Mouse (Mus musculus): ENCODE data around the gene Abhd2. TPM values are rescaled to one million over a fixed set of nuclear protein-coding genes. Genes with fewer than 3 reads are reported as not detected.

Gene Abhd2
- polyA plus RNA-seq, 1 experiment from 2014 or later: 13.9 TPM

DNA sequence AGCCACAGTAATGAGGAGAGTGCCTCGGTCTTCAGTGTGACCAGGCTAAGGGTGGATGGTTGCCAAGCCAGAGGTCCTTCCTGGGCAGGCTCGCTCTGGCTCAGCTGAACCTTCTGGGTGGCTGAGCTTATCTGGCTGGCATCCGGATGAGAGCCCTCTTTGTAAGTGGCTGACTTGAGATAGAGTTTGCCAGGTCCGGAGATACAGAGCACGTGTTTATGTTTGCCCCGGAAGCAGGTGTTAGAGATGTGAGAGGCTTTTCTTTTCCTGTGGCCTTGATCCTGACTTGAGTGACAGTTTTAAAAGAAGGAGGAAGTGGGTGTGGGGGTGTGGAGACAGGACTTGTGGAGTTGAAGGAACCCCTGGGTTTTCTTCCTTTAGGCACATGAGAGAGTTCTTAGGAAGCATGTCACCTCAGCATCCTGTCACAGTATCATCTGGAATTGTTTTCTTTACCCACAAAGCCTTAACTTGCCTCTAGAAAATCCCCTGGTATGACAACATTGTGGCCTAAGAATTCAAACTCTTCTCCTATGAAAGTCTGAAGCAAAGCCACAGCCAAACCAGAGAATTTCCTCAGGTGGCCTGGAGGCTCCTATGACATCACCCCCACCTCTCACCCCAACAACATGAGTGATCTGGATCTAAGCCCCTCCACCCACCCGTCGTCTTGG lies 90.5 kb downstream of the Abhd2 start:
- no peak for ATAC-seq (ENCODE audit: insufficient number of reproducible peaks, insufficient read depth, low FRiP score, low TSS enrichment, low read depth)
- H3K4me2 ChIP-seq: no peak overlapping the region
- no peak overlapping the region for H3K9ac ChIP-seq
- no peaks in the 10 kb centered on the region for H3K27me3 ChIP-seq
- H3K36me3 ChIP-seq: peaks cover 41% of the 10 kb centered on the region
- 0 out of 2 replicates have a peak, but pooled peaks cover 3% of the 10 kb centered on the region for H3K4me1 ChIP-seq
- H3K9me3 ChIP-seq: no peaks in the 10 kb centered on the region
- H3K27ac ChIP-seq: peak overlapping the region; percentile 33; the same call in 1 of the 2 replicates
- no peak overlapping the region for H3K4me3 ChIP-seq
- WGBS: 67% methylated on average over 8 of the region's 8 CpGs

DNA sequence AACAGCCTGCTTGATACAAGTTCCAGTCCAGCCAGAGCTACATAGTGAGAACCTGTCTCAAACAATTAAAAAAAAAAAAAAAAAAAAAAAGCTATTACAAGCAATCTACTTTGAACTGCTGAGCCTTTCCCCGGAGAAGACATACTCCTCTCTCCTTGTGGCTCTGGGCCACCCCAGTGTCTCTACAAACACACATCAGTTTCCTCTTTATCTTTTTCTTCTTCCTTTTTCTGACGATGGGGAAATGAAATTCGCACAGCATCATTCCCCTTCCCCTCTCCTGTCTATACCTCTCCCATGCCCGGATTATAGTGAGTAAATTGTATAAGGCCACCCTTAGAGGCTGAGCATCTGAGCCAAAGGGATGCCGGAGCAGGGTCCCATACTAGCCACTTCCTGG lies 95.7 kb downstream of the Abhd2 start:
- WGBS: 86% methylated on average over 5 of the region's 5 CpGs
- no peaks in the 10 kb centered on the region for H3K4me1 ChIP-seq
- H3K9ac ChIP-seq: no peak overlapping the region
- H3K9me3 ChIP-seq: no peaks in the 10 kb centered on the region
- H3K27ac ChIP-seq: no peak overlapping the region
- H3K4me3 ChIP-seq: no peak overlapping the region
- ATAC-seq (ENCODE audit: insufficient number of reproducible peaks, insufficient read depth, low FRiP score, low TSS enrichment, low read depth): no peak
- H3K27me3 ChIP-seq: no peaks in the 10 kb centered on the region
- peaks cover 11% of the 10 kb centered on the region for H3K36me3 ChIP-seq
- H3K4me2 ChIP-seq: no peak overlapping the region

DNA sequence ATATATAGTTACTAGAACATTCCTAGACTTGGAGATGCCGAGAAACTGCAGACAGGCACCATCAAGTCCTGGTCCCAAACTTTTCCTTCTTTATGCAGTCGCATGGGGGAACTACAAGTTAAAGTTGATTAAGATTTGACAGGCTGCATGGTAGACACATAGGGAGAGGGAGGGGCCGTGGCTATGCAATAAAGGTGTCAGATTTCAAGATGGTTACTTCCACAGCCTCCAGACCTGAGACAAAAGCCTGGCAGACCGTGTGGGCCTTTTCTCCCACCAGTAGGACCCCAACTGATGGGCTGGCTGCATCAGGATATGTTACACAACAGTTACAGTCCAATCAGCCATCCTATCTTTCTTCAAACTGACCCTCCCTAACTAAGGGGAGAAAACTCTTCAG lies 96.4 kb downstream of the Abhd2 start:
- no peak overlapping the region for H3K4me3 ChIP-seq
- ATAC-seq (ENCODE audit: insufficient number of reproducible peaks, insufficient read depth, low FRiP score, low TSS enrichment, low read depth): no peak
- H3K4me2 ChIP-seq: no peak overlapping the region
- no peak overlapping the region for H3K9ac ChIP-seq
- peaks cover 7% of the 10 kb centered on the region; the same call in 1 of the 2 replicates for H3K36me3 ChIP-seq
- no peaks in the 10 kb centered on the region for H3K27me3 ChIP-seq
- H3K27ac ChIP-seq: no peak overlapping the region
- H3K9me3 ChIP-seq: no peaks in the 10 kb centered on the region
- H3K4me1 ChIP-seq: no peaks in the 10 kb centered on the region
- WGBS: 37% methylated on average over 4 of the region's 4 CpGs

DNA sequence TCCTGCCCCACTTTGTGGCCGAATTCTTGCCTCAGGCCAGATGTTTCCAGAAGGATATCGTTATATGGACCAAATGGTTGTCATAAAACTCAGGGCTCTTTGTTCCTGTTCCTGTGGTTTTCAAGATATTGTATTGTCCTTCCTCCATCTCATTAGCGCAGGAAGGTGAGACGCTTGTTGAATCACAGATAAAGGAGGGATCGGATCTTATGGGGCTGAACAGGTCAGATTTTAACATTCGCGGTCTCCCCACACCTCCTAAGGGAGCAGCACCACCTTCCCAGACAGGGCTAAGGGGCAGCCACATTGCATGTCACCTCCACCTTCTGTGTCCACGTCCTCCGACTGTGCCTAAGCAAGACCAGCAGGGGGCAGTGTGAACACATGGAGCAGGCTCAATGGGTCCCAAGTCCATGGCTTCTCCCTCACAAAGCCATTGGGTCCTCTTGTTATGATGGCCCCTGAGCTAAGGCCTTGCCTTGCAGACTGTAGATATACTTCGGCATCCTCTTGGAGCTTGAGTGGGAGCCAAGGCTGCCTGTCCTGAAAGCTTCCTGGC lies 98.4 kb downstream of the Abhd2 start:
- 41% methylated on average over 10 of the region's 10 CpGs for WGBS
- H3K36me3 ChIP-seq: no peaks in the 10 kb centered on the region
- H3K27me3 ChIP-seq: no peaks in the 10 kb centered on the region
- no peak overlapping the region for H3K9ac ChIP-seq
- H3K27ac ChIP-seq: no peak overlapping the region
- H3K4me3 ChIP-seq: no peak overlapping the region
- ATAC-seq (ENCODE audit: insufficient number of reproducible peaks, insufficient read depth, low FRiP score, low TSS enrichment, low read depth): no peak
- no peaks in the 10 kb centered on the region for H3K4me1 ChIP-seq
- H3K9me3 ChIP-seq: no peaks in the 10 kb centered on the region
- H3K4me2 ChIP-seq: no peak overlapping the region

GRCm38 (mm10) chr7:79374017-79374416 lies 101.0 kb downstream of the Abhd2 start:
- Histone ChIP-seq H3K4me2 (no peak overlapping the region), H3K9ac (no peak overlapping the region)
- no peak for ATAC-seq (ENCODE audit: insufficient number of reproducible peaks, insufficient read depth, low FRiP score, low TSS enrichment, low read depth)

DNA sequence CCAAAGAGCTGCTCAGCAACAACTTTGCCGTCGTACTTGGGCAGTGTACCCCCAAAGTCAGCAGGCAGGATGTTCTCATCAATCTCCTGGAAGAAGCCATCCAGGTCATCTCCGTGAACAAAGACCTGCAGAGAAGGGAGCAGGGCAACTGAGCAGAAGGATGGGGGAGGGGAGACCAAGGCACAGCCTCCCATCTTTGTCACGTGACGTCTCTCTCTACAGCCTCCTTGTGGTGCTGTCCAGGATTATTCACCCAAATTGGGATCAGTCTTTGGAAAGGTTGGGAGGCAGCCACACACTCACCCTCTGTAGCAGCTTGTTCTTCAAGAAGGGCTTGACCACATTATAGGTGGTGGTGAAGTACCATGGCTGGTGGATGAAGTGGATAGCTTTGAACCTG lies 102.6 kb downstream of the Abhd2 start:
- H3K4me1 ChIP-seq: no peaks in the 10 kb centered on the region
- no peak overlapping the region for H3K4me3 ChIP-seq
- H3K9me3 ChIP-seq: no peaks in the 10 kb centered on the region
- H3K27ac ChIP-seq: no peak overlapping the region
- no peak overlapping the region for H3K9ac ChIP-seq
- WGBS: 76% methylated on average over 5 of the region's 5 CpGs
- ATAC-seq (ENCODE audit: insufficient number of reproducible peaks, insufficient read depth, low FRiP score, low TSS enrichment, low read depth): no peak
- no peak overlapping the region for H3K4me2 ChIP-seq
- no peaks in the 10 kb centered on the region for H3K27me3 ChIP-seq
- H3K36me3 ChIP-seq: no peaks in the 10 kb centered on the region

More at GRCm38 (mm10) chr7:79374017-79374416, 101.0 kb downstream of the Abhd2 start:
- H3K9me3 ChIP-seq: no peaks in the 10 kb centered on the region
- H3K4me1 ChIP-seq: no peaks in the 10 kb centered on the region
- H3K4me3 ChIP-seq: no peak overlapping the region
- no peak overlapping the region for H3K27ac ChIP-seq
- H3K36me3 ChIP-seq: no peaks in the 10 kb centered on the region
- H3K27me3 ChIP-seq: no peaks in the 10 kb centered on the region

GRCm38 (mm10) chr7:79376516-79377275 lies 103.7 kb downstream of the Abhd2 start:
- no peak overlapping the region for H3K9ac ChIP-seq
- no peak overlapping the region for H3K4me2 ChIP-seq
- no peak for ATAC-seq (ENCODE audit: insufficient number of reproducible peaks, insufficient read depth, low FRiP score, low TSS enrichment, low read depth)
- no peak overlapping the region for H3K27ac ChIP-seq
- WGBS: 83% methylated on average over 10 of the region's 10 CpGs
- H3K36me3 ChIP-seq: no peaks in the 10 kb centered on the region
- H3K9me3 ChIP-seq: no peaks in the 10 kb centered on the region
- no peaks in the 10 kb centered on the region for H3K27me3 ChIP-seq
- no peaks in the 10 kb centered on the region for H3K4me1 ChIP-seq
- H3K4me3 ChIP-seq: no peak overlapping the region

- Histone ChIP-seq H3K36me3 (no peaks in the 10 kb centered on the region), H3K9me3 (no peaks in the 10 kb centered on the region), H3K4me1 (peaks cover 14% of the 10 kb centered on the region; the same call in 1 of the 2 replicates), H3K4me3 (no peak within 1 kb of the TSS), H3K27me3 (no peaks in the 10 kb centered on the region), H3K27ac (0 out of 2 replicates have a peak within 1 kb of the TSS, but pooled peaks have one; percentile 28), H3K9ac (no peak within 1 kb of the TSS), H3K4me2 (no peak within 1 kb of the TSS)
- ATAC-seq (ENCODE audit: insufficient number of reproducible peaks, insufficient read depth, low FRiP score, low TSS enrichment, low read depth): no peak
- 56% methylated on average over 16 of the region's 16 CpGs for WGBS
Observed at GRCm38 (mm10) chr7:79386422-79387133, 113.6 kb downstream of the Abhd2 start, which contains the start of gene Rlbp1. Rlbp1 (minus strand) TSS chr7:79387048.

DNA sequence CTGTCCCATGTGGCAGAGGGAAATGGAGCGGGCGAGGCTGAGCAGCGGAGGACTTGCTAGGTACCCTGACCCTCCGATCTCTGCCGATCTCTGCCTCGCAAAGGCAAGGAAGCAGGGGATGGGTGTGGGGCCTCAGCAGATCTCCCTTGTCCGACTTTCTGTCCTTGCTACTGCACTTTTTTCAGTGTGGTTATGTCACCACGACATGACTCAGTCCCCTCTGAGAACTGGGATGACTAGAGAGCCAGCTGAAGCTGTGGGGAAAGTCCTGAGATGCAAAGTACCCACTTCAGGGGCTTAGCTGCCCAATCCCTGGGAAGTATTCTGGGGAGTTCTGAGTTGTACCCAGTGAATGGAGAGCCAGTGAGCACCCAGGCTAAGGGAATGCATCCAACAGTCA lies 114.1 kb downstream of the Abhd2 start:
- Histone ChIP-seq H3K36me3 (no peaks in the 10 kb centered on the region), H3K4me3 (no peak overlapping the region), H3K4me2 (no peak overlapping the region), H3K9me3 (no peaks in the 10 kb centered on the region), H3K9ac (no peak overlapping the region), H3K27ac (0 out of 2 replicates have a peak overlapping the region, but pooled peaks have one; percentile 28), H3K4me1 (peaks cover 14% of the 10 kb centered on the region; the same call in 1 of the 2 replicates), H3K27me3 (no peaks in the 10 kb centered on the region)
- 67% methylated on average over 8 of the region's 8 CpGs for WGBS
- no peak for ATAC-seq (ENCODE audit: insufficient number of reproducible peaks, insufficient read depth, low FRiP score, low TSS enrichment, low read depth)

DNA sequence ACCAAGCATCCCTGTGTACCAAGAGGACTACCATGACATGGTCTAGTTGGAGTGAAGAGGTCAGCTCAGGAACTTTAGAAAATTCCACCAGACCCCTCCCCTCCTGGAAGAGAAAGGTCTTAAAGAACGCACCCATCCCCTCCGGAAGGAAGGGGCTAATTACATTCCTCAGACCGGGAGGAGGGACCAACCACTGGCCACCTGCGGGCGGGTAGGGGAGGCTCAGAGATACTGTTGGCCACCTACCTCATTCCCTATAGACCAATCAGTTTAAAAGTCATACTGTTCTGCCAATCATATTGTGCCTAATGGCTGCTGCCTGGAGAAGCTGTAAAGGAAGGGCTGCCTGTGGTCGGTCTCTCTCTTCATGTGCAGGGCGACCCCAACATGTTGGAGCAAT lies 115.0 kb downstream of the Abhd2 start:
- no peak overlapping the region for H3K27ac ChIP-seq
- H3K4me1 ChIP-seq: peaks cover 17% of the 10 kb centered on the region; the same call in 1 of the 2 replicates
- no peaks in the 10 kb centered on the region for H3K36me3 ChIP-seq
- no peak overlapping the region for H3K9ac ChIP-seq
- WGBS: 30% methylated on average over 7 of the region's 7 CpGs
- H3K9me3 ChIP-seq: no peaks in the 10 kb centered on the region
- H3K4me3 ChIP-seq: no peak overlapping the region
- ATAC-seq (ENCODE audit: insufficient number of reproducible peaks, insufficient read depth, low FRiP score, low TSS enrichment, low read depth): no peak
- no peaks in the 10 kb centered on the region for H3K27me3 ChIP-seq
- H3K4me2 ChIP-seq: no peak overlapping the region

- 47% methylated on average over 7 of the region's 7 CpGs for WGBS
- Histone ChIP-seq H3K36me3 (no peaks in the 10 kb centered on the region), H3K27ac (0 out of 2 replicates have a peak overlapping the region, but pooled peaks have one; percentile 33), H3K4me3 (no peak overlapping the region), H3K4me1 (peaks cover 18% of the 10 kb centered on the region; the same call in 1 of the 2 replicates), H3K4me2 (no peak overlapping the region), H3K9ac (no peak overlapping the region), H3K27me3 (no peaks in the 10 kb centered on the region), H3K9me3 (no peaks in the 10 kb centered on the region)
- peak; percentile 48; the same call in 1 of the 2 replicates for ATAC-seq (ENCODE audit: insufficient number of reproducible peaks, insufficient read depth, low FRiP score, low TSS enrichment, low read depth)
Observed at GRCm38 (mm10) chr7:79388671-79389206, 115.7 kb downstream of the Abhd2 start.

Data from embryonic facial prominence, embryonic 13.5 days (tissue).